Mouse (Mus musculus) erythroblast, adult 5-6 weeks (primary cell): ENCODE data around the gene Hoxc12. TPM values are rescaled to one million over a fixed set of nuclear protein-coding genes. Genes with fewer than 3 reads are reported as not detected.

Experiments
- ATAC-seq: replicated peaks from 2 replicates; pipeline ENCODE4 v1.8.0; 2016; ENCODE audit warnings: moderate number of reproducible peaks, mild to moderate bottlenecking, moderate TSS enrichment, inconsistent platforms; ENCODE audit not compliant: poor library complexity, low FRiP score, severe bottlenecking
- total RNA-seq, 2 experiments: library from RNA; stranded (forward) in 1 of 2; stranded (reverse) in 1 of 2; fragments of 150-400 nt in 1 of 2; fragments of 200-764, 138-1000 nt in 1 of 2; gene quantifications; 2 replicates each; pipeline versions ENCODE4 v1.2.3 to v1.2.4; 2015 to 2017; ENCODE audit warnings: low replicate concordance in 2 of 2

Gene Hoxc12
- total RNA-seq (2015; ENCODE audit: low replicate concordance) = not detected in 2 replicates
- not detected in 2 replicates for total RNA-seq (2017; ENCODE audit: low replicate concordance)

- ATAC-seq = no peak
Observed at GRCm38 (mm10) chr15:102936279-102936972, at the start of gene Hoxc12. TSS of gene Hoxc12 (plus strand) at chr15:102936757.

GRCm38 (mm10) chr15:102895115-102895514 lies 41.4 kb upstream of the Hoxc12 start:
- no peak for ATAC-seq

- ATAC-seq = no peak
Observed at GRCm38 (mm10) chr15:102904946-102905345, 31.6 kb upstream of the Hoxc12 start.

GRCm38 (mm10) chr15:102909536-102909935 lies 27.0 kb upstream of the Hoxc12 start:
- ATAC-seq = no peak

- ATAC-seq = no peak
Observed at GRCm38 (mm10) chr15:102910038-102910437, 26.5 kb upstream of the Hoxc12 start.

GRCm38 (mm10) chr15:102910496-102911095 lies 26.0 kb upstream of the Hoxc12 start:
- no peak for ATAC-seq

GRCm38 (mm10) chr15:102913038-102913585 lies 23.4 kb upstream of the Hoxc12 start:
- no peak for ATAC-seq

GRCm38 (mm10) chr15:102917972-102918572 lies 18.5 kb upstream of the Hoxc12 start:
- no peak for ATAC-seq

- no peak for ATAC-seq
Observed at GRCm38 (mm10) chr15:102918611-102919265, 17.8 kb upstream of the Hoxc12 start.

- no peak for ATAC-seq
Observed at GRCm38 (mm10) chr15:102919336-102920180, 17.0 kb upstream of the Hoxc12 start.

GRCm38 (mm10) chr15:102920619-102921018 lies 15.9 kb upstream of the Hoxc12 start:
- ATAC-seq = no peak

- ATAC-seq = no peak
Observed at GRCm38 (mm10) chr15:102921053-102922011, 15.2 kb upstream of the Hoxc12 start, which contains the start of gene Hoxc13. TSS of gene Hoxc13 (plus strand) at chr15:102921103.

- ATAC-seq = no peak
Observed at GRCm38 (mm10) chr15:102922012-102922362, 14.6 kb upstream of the Hoxc12 start.

GRCm38 (mm10) chr15:102922636-102923500 lies 13.7 kb upstream of the Hoxc12 start:
- no peak for ATAC-seq

GRCm38 (mm10) chr15:102927032-102927645 lies 9.4 kb upstream of the Hoxc12 start:
- no peak for ATAC-seq

GRCm38 (mm10) chr15:102931706-102932358 lies 4.7 kb upstream of the Hoxc12 start:
- ATAC-seq = no peak
